Mouse (Mus musculus): ENCODE data around the gene Gm49673. TPM values are rescaled to one million over a fixed set of nuclear protein-coding genes. Genes with fewer than 3 reads are reported as not detected.
"Not testable (repeated sequence)": the region's sequence is repeated elsewhere in the genome, so short reads cannot be mapped to it uniquely, and the experiment has no call there.

Gene Gm49673
- polyA plus RNA-seq (2015; fragmentation: Nextera tagmentation; extraction: Ambion mirVana), result not detected in 2 replicates

DNA sequence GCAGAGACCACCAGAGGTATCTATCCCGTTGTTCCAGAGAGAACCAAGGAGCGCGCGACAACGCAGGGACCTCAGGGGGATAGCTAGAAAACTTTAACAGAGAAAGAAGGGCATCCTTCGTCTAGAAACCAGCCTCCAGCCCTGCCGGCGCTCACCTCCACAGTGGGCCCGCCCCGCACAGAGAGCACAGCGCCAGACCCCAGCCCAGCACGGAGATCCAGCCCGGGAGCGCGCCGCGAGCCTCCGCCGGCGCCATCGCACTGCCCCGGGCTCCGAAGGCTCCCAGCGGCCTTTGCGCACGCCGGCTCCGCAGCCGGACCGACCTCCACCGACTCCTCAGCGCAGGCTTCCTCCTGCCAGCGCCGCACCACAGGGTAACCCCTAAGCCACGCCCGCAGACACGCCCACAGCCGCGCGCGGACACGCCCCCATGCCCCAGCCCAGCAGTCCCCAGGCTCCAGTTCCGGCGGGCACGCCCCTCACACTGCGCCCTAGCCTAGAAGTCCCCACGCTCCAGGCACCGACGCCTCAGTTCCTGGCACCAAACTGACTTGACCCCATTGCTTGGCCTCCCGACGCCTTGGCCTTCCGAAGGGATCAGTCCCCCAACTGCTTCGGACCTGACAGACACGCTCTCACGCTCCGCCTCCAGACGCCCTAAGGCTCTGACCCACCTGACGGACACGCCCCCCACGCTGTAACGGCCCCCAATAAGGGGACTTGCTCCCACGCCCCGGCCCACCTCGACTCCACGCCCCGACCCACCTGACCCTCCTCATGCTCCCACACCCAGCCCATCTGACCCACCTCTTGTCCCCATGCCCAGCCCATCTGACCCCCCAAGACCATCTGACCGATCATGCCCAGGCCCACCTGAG, at the start of gene Gm49673, which contains the start of gene Rnaset2a:
TSS of gene Gm49673 (minus strand) at position 350 of the 878 bp plus-strand sequence.
TSS of gene Rnaset2a (minus strand) at position 659 of the 878 bp plus-strand sequence.
- DNase-seq (peak; percentile 75), ATAC-seq (ENCODE audit: low read depth) (peak; percentile 99)
- Histone ChIP-seq H3K4me3 (replicated peaks) (peak within 1 kb of the TSS; percentile 67), H3K9ac (peak within 1 kb of the TSS; percentile 78), H3K4me2 (peak within 1 kb of the TSS; percentile 72)
- not testable (repeated sequence) for H3K27ac ChIP-seq; H3K27me3 ChIP-seq; H3K36me3 ChIP-seq; H3K9me3 ChIP-seq (replicated peaks); H3K4me1 ChIP-seq (replicated peaks)
- WGBS (ENCODE audit: insufficient replicate concordance), result 2% methylated on average over 51 of the region's 67 CpGs

- Histone ChIP-seq H3K4me1 (replicated peaks) (no peaks in the 10 kb centered on the region), H3K9me3 (replicated peaks) (no peaks in the 10 kb centered on the region), H3K4me3 (replicated peaks) (no peak overlapping the region), H3K4me2 (no peak overlapping the region), H3K27me3 (no peaks in the 10 kb centered on the region), H3K36me3 (peaks cover 39% of the 10 kb centered on the region), H3K27ac (no peak overlapping the region), H3K9ac (no peak overlapping the region)
- DNase-seq (no peak), ATAC-seq (ENCODE audit: low read depth) (no peak)
- 71% methylated on average over 8 of the region's 8 CpGs for WGBS (ENCODE audit: insufficient replicate concordance)
These were observed 48.2 kb upstream of the Gm49673 start for GRCm38 (mm10) chr17:8195685-8196376.

DNA sequence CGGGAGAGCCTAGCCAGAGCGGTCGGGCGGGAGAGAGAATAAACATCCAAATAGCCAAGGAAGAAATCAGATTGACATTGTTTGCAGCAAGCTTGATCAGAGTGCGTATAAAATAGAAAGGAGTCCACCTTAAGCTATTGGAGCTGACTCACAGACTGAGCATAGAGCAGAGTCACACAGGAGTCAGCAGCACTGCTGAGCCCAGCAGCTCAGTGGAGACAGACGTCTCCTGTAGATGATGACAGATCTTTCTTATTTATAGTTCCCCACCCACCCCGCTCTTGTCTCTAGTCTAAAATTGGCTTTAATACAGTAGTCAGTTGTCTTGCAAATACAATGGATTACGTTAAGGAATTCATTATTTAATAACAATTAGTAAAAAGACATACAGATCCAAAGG, 46.1 kb upstream of the Gm49673 start:
- H3K36me3 ChIP-seq, result peaks cover 61% of the 10 kb centered on the region
- ATAC-seq (ENCODE audit: low read depth), result no peak

GRCm38 (mm10) chr17:8184217-8184616, 36.6 kb upstream of the Gm49673 start:
- ATAC-seq (ENCODE audit: low read depth), result no peak
- no peak overlapping the region for H3K4me2 ChIP-seq
- DNase-seq, result no peak
- H3K27me3 ChIP-seq, result no peaks in the 10 kb centered on the region
- H3K9me3 ChIP-seq (replicated peaks), result no peaks in the 10 kb centered on the region
- no peaks in the 10 kb centered on the region for H3K4me1 ChIP-seq (replicated peaks)
- H3K27ac ChIP-seq, result no peak overlapping the region
- H3K36me3 ChIP-seq, result peaks cover 80% of the 10 kb centered on the region
- WGBS (ENCODE audit: insufficient replicate concordance), result 80% methylated on average over 7 of the region's 7 CpGs
- no peak overlapping the region for H3K4me3 ChIP-seq (replicated peaks)
- no peak overlapping the region for H3K9ac ChIP-seq

More for the DNA sequence above, 46.1 kb upstream of the Gm49673 start:
- no peak for DNase-seq
- no peak overlapping the region for H3K4me2 ChIP-seq
- no peaks in the 10 kb centered on the region for H3K9me3 ChIP-seq (replicated peaks)
- WGBS (ENCODE audit: insufficient replicate concordance), result 86% methylated on average over 8 of the region's 8 CpGs
- H3K9ac ChIP-seq, result no peak overlapping the region
- no peaks in the 10 kb centered on the region for H3K4me1 ChIP-seq (replicated peaks)
- no peaks in the 10 kb centered on the region for H3K27me3 ChIP-seq
- H3K27ac ChIP-seq, result no peak overlapping the region
- H3K4me3 ChIP-seq (replicated peaks), result no peak overlapping the region

- ATAC-seq (ENCODE audit: low read depth), result no peak
- DNase-seq, result no peak
- H3K27me3 ChIP-seq, result no peaks in the 10 kb centered on the region
- no peak overlapping the region for H3K27ac ChIP-seq
- WGBS (ENCODE audit: insufficient replicate concordance), result 83% methylated on average over 5 of the region's 5 CpGs
- H3K4me2 ChIP-seq, result no peak overlapping the region
- no peak overlapping the region for H3K4me3 ChIP-seq (replicated peaks)
- H3K36me3 ChIP-seq, result peaks cover 77% of the 10 kb centered on the region
- H3K9me3 ChIP-seq (replicated peaks), result no peaks in the 10 kb centered on the region
- H3K9ac ChIP-seq, result no peak overlapping the region
- no peaks in the 10 kb centered on the region for H3K4me1 ChIP-seq (replicated peaks)
These were observed 36.2 kb upstream of the Gm49673 start for GRCm38 (mm10) chr17:8183815-8184214.

- no peaks in the 10 kb centered on the region for H3K9me3 ChIP-seq (replicated peaks)
- H3K4me3 ChIP-seq (replicated peaks), result no peak overlapping the region
- no peak overlapping the region for H3K27ac ChIP-seq
- DNase-seq (no peak), ATAC-seq (ENCODE audit: low read depth) (no peak)
- 88% methylated on average over 5 of the region's 5 CpGs for WGBS (ENCODE audit: insufficient replicate concordance)
- H3K27me3 ChIP-seq, result no peaks in the 10 kb centered on the region
- peaks cover 73% of the 10 kb centered on the region for H3K36me3 ChIP-seq
- H3K4me1 ChIP-seq (replicated peaks), result no peaks in the 10 kb centered on the region
- no peak overlapping the region for H3K4me2 ChIP-seq
- H3K9ac ChIP-seq, result no peak overlapping the region
These were observed 29.5 kb upstream of the Gm49673 start for GRCm38 (mm10) chr17:8177090-8177489.

GRCm38 (mm10) chr17:8171081-8171480, 23.5 kb upstream of the Gm49673 start:
- H3K9me3 ChIP-seq (replicated peaks), result no peaks in the 10 kb centered on the region
- no peaks in the 10 kb centered on the region for H3K4me1 ChIP-seq (replicated peaks)
- H3K27ac ChIP-seq, result no peak overlapping the region
- 62% methylated on average over 4 of the region's 4 CpGs for WGBS (ENCODE audit: insufficient replicate concordance)
- DNase-seq, result no peak
- H3K27me3 ChIP-seq, result no peaks in the 10 kb centered on the region
- H3K9ac ChIP-seq, result no peak overlapping the region
- peaks cover 64% of the 10 kb centered on the region for H3K36me3 ChIP-seq
- H3K4me2 ChIP-seq, result no peak overlapping the region
- no peak overlapping the region for H3K4me3 ChIP-seq (replicated peaks)
- ATAC-seq (ENCODE audit: low read depth), result no peak

GRCm38 (mm10) chr17:8170331-8170730, 22.7 kb upstream of the Gm49673 start:
- WGBS (ENCODE audit: insufficient replicate concordance), result 69% methylated on average over 7 of the region's 7 CpGs
- no peaks in the 10 kb centered on the region for H3K27me3 ChIP-seq
- peaks cover 56% of the 10 kb centered on the region for H3K36me3 ChIP-seq
- no peak for DNase-seq
- H3K4me1 ChIP-seq (replicated peaks), result no peaks in the 10 kb centered on the region
- ATAC-seq (ENCODE audit: low read depth), result no peak
- H3K9me3 ChIP-seq (replicated peaks), result no peaks in the 10 kb centered on the region
- no peak overlapping the region for H3K4me3 ChIP-seq (replicated peaks)
- H3K27ac ChIP-seq, result no peak overlapping the region
- no peak overlapping the region for H3K4me2 ChIP-seq
- H3K9ac ChIP-seq, result no peak overlapping the region

DNA sequence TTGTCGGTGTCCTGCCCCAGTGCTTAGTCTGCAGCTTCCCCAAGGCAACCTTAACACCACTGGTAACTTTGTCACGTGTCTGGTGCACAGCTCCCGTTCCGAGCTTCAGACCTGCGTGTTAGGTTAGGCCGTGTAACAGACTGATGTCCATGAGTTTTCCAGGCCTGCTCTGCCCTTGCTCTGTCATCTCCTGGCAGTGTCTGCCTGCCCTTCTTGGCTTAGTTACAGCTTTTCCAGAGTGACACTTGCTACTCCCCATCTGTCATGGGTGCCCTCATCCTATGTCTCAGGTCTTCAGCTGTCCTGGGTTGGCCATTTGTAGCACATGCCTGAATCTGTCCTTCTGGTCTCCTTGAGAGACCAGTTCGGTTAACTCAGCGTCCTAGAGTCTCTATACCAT, 19.8 kb upstream of the Gm49673 start:
- H3K4me3 ChIP-seq (replicated peaks); H3K9me3 ChIP-seq (replicated peaks); DNase-seq; H3K27me3 ChIP-seq; H3K27ac ChIP-seq; H3K4me1 ChIP-seq (replicated peaks); H3K9ac ChIP-seq; ATAC-seq (ENCODE audit: low read depth); H3K4me2 ChIP-seq: not testable (repeated sequence)
- 87% methylated on average over 7 of the region's 8 CpGs for WGBS (ENCODE audit: insufficient replicate concordance)
- H3K36me3 ChIP-seq, result peaks cover 31% of the 10 kb centered on the region

- H3K27me3 ChIP-seq; H3K27ac ChIP-seq; DNase-seq; H3K4me1 ChIP-seq (replicated peaks); H3K9me3 ChIP-seq (replicated peaks); ATAC-seq (ENCODE audit: low read depth): not testable (repeated sequence)
- peak overlapping the region; percentile 57 for H3K4me2 ChIP-seq
- peak overlapping the region; percentile 78; the same call in 1 of the 2 replicates for H3K9ac ChIP-seq
- WGBS (ENCODE audit: insufficient replicate concordance), result 34% methylated on average over 2 of the region's 3 CpGs
- H3K4me3 ChIP-seq (replicated peaks), result peak overlapping the region; percentile 69
- peaks cover 23% of the 10 kb centered on the region for H3K36me3 ChIP-seq
These were observed 18.9 kb upstream of the Gm49673 start for GRCm38 (mm10) chr17:8166454-8166853.

DNA sequence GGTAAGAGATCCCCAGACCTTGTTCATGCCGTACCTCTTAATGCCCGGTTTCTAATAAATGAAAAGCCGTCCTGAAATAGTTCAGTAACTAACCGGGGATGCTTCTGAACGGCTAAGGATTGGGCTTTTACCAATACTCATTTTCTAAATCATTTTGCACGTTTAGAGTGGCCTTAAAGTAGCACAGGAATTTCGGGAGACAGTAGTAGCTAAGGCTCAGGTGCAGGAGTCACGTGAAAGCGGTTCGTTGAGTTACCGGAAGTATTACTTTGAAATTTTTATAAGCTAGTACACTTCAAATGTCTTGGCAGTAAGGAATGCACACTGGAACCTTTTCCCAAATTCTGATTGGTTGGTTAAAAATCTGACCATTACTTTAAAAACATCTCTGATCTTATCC, 18.4 kb upstream of the Gm49673 start:
- WGBS (ENCODE audit: insufficient replicate concordance), result under 1% methylated on average over 11 of the region's 11 CpGs
- Histone ChIP-seq H3K4me3 (replicated peaks) (peak overlapping the region; percentile 69), H3K36me3 (peaks cover 20% of the 10 kb centered on the region), H3K9ac (peak overlapping the region; percentile 78), H3K4me2 (peak overlapping the region; percentile 57)
- peak; percentile 6 for DNase-seq
- not testable (repeated sequence) for H3K9me3 ChIP-seq (replicated peaks); ATAC-seq (ENCODE audit: low read depth); H3K4me1 ChIP-seq (replicated peaks); H3K27me3 ChIP-seq; H3K27ac ChIP-seq

All from liver, embryonic 13.5 days (tissue).